ENCODE assay signal across 8 mouse cellular contexts in the genomic region with DNA sequence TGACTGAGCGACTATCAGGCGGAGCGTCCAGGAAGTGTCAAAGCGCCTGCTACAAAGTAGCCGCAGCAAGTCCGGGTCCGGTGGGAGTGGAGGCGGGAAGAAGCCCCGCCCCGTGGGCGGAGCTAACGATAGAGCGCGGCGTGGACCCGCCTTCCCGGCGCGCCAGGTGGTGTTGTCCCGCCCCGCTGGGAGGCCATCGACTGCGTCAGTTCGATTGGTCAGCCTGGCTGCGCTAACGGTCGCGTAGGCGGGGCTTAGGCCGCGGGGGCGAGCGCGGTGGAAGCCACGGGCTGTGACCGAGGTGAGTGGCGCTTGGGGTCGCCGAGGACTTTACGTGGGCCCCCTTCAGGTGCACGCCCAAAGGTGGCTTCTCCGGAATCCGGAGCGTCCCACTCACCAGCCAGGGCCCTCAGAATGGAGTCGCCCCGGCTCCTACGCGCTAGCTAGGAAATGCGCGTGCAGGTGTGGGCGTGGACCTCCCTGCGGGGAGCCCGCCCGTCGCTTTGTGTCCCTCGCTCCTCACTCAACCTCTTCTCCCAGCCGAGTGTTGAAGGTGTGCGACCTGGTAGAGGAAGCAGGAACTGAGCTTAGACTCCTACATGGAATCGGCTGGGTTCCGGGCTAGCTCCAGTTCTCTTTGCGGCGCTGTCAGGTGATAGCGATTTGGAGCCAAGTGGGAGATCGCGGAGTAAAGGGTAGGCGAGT. TPM values are rescaled to one million over a fixed set of nuclear protein-coding genes. Genes with fewer than 3 reads are reported as not detected.
DNase-seq lines count a peak whose midpoint lies in the region; ATAC-seq lines count a peak whose summit lies in the region.

A gene (plus strand): TSS at position 178 of the 705 bp plus-strand sequence.

- intact Hi-C loops in left cerebral cortex, postnatal 10 days (cut with DNase I) = loop anchor here (5.0 to 10.0 kb wide), 3 partner anchors 134 to 629 kb away; no protein-coding TSS in a partner anchor

- peak; percentile 92 for DNase-seq in adipocyte (ENCODE audit: low spot score)
- peak; percentile 96 for DNase-seq in embryo, embryonic 10 days (ENCODE audit: low spot score)
- DNase-seq in gastrocnemius, postnatal 10 days = peak; percentile 93
- peak; percentile 92 to 97 for DNase-seq in left cerebral cortex, postnatal 10 days (ENCODE audit: extremely low spot score in 1 of 2, low spot score in 2 of 2)
- peak; percentile 97 for DNase-seq in right cerebral cortex, postnatal 25 days
- peak; percentile 92 to 94 for DNase-seq in urinary bladder, postnatal 4 days (ENCODE audit: low spot score in 2 of 2)

- peak; percentile 91 for ATAC-seq in inflammation-experienced regulatory T-cells, adult 6 months
- ATAC-seq in megakaryocyte-erythroid progenitor cell, adult 5-6 weeks (replicated peaks; ENCODE audit: low FRiP score, low TSS enrichment, poor library complexity, severe bottlenecking) = peak; percentile 75

RNA-seq across cellular contexts. Expression of the gene that starts here (rescaled TPM):
- total RNA-seq in gastrocnemius, postnatal 10 days (2021) = 1 to 10 TPM; 2.0 to 4.8 TPM
- 10 to 100 TPM; 19.6 to 29.6 (median 20.3) TPM for polyA plus RNA-seq in inflammation-experienced regulatory T-cells, adult 6 months (2017; shearing (Covaris generic))
- total RNA-seq in left cerebral cortex, postnatal 10 days (2021) = 10 to 100 TPM; 15.4 to 17.2 TPM
- total RNA-seq in megakaryocyte-erythroid progenitor cell, adult 5-6 weeks (2014; fragmentation: Nextera tagmentation) = 42.2 and 54.3 TPM in 2 replicates
- 71.1 and 89.7 TPM in 2 replicates for total RNA-seq in megakaryocyte-erythroid progenitor cell, adult 5-6 weeks (2017)

Comparison
In these comparisons a context has a peak if more than half of its experiments do, and no peak if none do; other contexts are left out.
1. Peak in every context shown above with its lines: DNase-seq and ATAC-seq.